Mouse (Mus musculus): ENCODE measurements at regions not wholly inside any gene's neighbourhood (a gene's known extent, or its start where the extent isn't known, plus 50 kb on each side); places are given as distances from the start of the nearest gene placed in this dataset.
A peak's percentile ranks its signal among the peaks of the same experiment; 100 is the strongest.
"Not testable (repeated sequence)": the region's sequence is repeated elsewhere in the genome, so short reads cannot be mapped to it uniquely, and the experiment has no call there.

GRCm38 (mm10) chr13:69129056-69129620 is 129.8 kb upstream of the Adcy2 start:
- Histone ChIP-seq H3K9me3 (ENCODE audit: control insufficient read depth, low read length) (no peaks in the 10 kb centered on the region), H3K4me1 (replicated peaks; ENCODE audit: control insufficient read depth, insufficient read depth, low read length) (no peaks in the 10 kb centered on the region), H3K27me3 (ENCODE audit: control insufficient read depth, insufficient read depth, low read depth, low read length) (no peaks in the 10 kb centered on the region), H3K4me2 (ENCODE audit: low read depth, low read length) (no peak overlapping the region), H3K27ac (ENCODE audit: low read length) (no peak overlapping the region), H3K4me3 (ENCODE audit: low read length) (no peak overlapping the region), H3K9ac (ENCODE audit: low read length) (no peak overlapping the region), H3K36me3 (ENCODE audit: control insufficient read depth, insufficient read depth, low read length) (no peaks in the 10 kb centered on the region)
- ATAC-seq (ENCODE audit: low read depth) = no peak
- WGBS = 79% methylated on average over 8 of the region's 8 CpGs

- no peaks in the 10 kb centered on the region for H3K27me3 ChIP-seq (ENCODE audit: control insufficient read depth, insufficient read depth, low read depth, low read length)
- H3K4me3 ChIP-seq (ENCODE audit: low read length) = no peak overlapping the region
- no peaks in the 10 kb centered on the region for H3K36me3 ChIP-seq (ENCODE audit: control insufficient read depth, insufficient read depth, low read length)
- H3K9ac ChIP-seq (ENCODE audit: low read length) = no peak overlapping the region
- no peak overlapping the region for H3K27ac ChIP-seq (ENCODE audit: low read length)
- H3K9me3 ChIP-seq (ENCODE audit: control insufficient read depth, low read length) = no peaks in the 10 kb centered on the region
- no peaks in the 10 kb centered on the region for H3K4me1 ChIP-seq (replicated peaks; ENCODE audit: control insufficient read depth, insufficient read depth, low read length)
- 46% methylated on average over 3 of the region's 3 CpGs for WGBS
- no peak overlapping the region for H3K4me2 ChIP-seq (ENCODE audit: low read depth, low read length)
- ATAC-seq (ENCODE audit: low read depth) = peak; percentile 70
Observed at GRCm38 (mm10) chr13:69127522-69127921, 128.2 kb upstream of the Adcy2 start.

GRCm38 (mm10) chr13:69118743-69119142 is 119.4 kb upstream of the Adcy2 start:
- H3K27me3 ChIP-seq (ENCODE audit: control insufficient read depth, insufficient read depth, low read depth, low read length); H3K4me1 ChIP-seq (replicated peaks; ENCODE audit: control insufficient read depth, insufficient read depth, low read length); H3K4me2 ChIP-seq (ENCODE audit: low read depth, low read length); H3K27ac ChIP-seq (ENCODE audit: low read length); ATAC-seq (ENCODE audit: low read depth); H3K9ac ChIP-seq (ENCODE audit: low read length); H3K4me3 ChIP-seq (ENCODE audit: low read length); H3K9me3 ChIP-seq (ENCODE audit: control insufficient read depth, low read length); H3K36me3 ChIP-seq (ENCODE audit: control insufficient read depth, insufficient read depth, low read length): not testable (repeated sequence)
- WGBS = 92% methylated on average over 8 of the region's 8 CpGs

GRCm38 (mm10) chr13:69109168-69109567 is 109.8 kb upstream of the Adcy2 start:
- Histone ChIP-seq H3K4me2 (ENCODE audit: low read depth, low read length) (no peak overlapping the region), H3K4me3 (ENCODE audit: low read length) (no peak overlapping the region), H3K9me3 (ENCODE audit: control insufficient read depth, low read length) (no peaks in the 10 kb centered on the region), H3K9ac (ENCODE audit: low read length) (no peak overlapping the region), H3K4me1 (replicated peaks; ENCODE audit: control insufficient read depth, insufficient read depth, low read length) (no peaks in the 10 kb centered on the region), H3K36me3 (ENCODE audit: control insufficient read depth, insufficient read depth, low read length) (no peaks in the 10 kb centered on the region), H3K27ac (ENCODE audit: low read length) (no peak overlapping the region), H3K27me3 (ENCODE audit: control insufficient read depth, insufficient read depth, low read depth, low read length) (no peaks in the 10 kb centered on the region)
- WGBS = 81% methylated on average over 2 of the region's 2 CpGs
- ATAC-seq (ENCODE audit: low read depth) = no peak

GRCm38 (mm10) chr13:69086613-69087012 is 87.3 kb upstream of the Adcy2 start:
- Histone ChIP-seq H3K9ac (ENCODE audit: low read length) (no peak overlapping the region), H3K4me2 (ENCODE audit: low read depth, low read length) (no peak overlapping the region), H3K36me3 (ENCODE audit: control insufficient read depth, insufficient read depth, low read length) (no peaks in the 10 kb centered on the region), H3K27ac (ENCODE audit: low read length) (no peak overlapping the region), H3K27me3 (ENCODE audit: control insufficient read depth, insufficient read depth, low read depth, low read length) (no peaks in the 10 kb centered on the region), H3K9me3 (ENCODE audit: control insufficient read depth, low read length) (no peaks in the 10 kb centered on the region), H3K4me1 (replicated peaks; ENCODE audit: control insufficient read depth, insufficient read depth, low read length) (no peaks in the 10 kb centered on the region), H3K4me3 (ENCODE audit: low read length) (no peak overlapping the region)
- 29% methylated on average over 1 of the region's 1 CpGs for WGBS
- ATAC-seq (ENCODE audit: low read depth) = peak; percentile 61; the same call in 1 of the 2 replicates

- H3K36me3 ChIP-seq (ENCODE audit: control insufficient read depth, insufficient read depth, low read length) = no peaks in the 10 kb centered on the region
- no peak overlapping the region for H3K9ac ChIP-seq (ENCODE audit: low read length)
- no peak overlapping the region for H3K27ac ChIP-seq (ENCODE audit: low read length)
- H3K9me3 ChIP-seq (ENCODE audit: control insufficient read depth, low read length) = no peaks in the 10 kb centered on the region
- H3K4me2 ChIP-seq (ENCODE audit: low read depth, low read length) = no peak overlapping the region
- H3K27me3 ChIP-seq (ENCODE audit: control insufficient read depth, insufficient read depth, low read depth, low read length) = no peaks in the 10 kb centered on the region
- no peak for ATAC-seq (ENCODE audit: low read depth)
- H3K4me1 ChIP-seq (replicated peaks; ENCODE audit: control insufficient read depth, insufficient read depth, low read length) = no peaks in the 10 kb centered on the region
- no peak overlapping the region for H3K4me3 ChIP-seq (ENCODE audit: low read length)
Observed at GRCm38 (mm10) chr13:69070336-69070735, 71.0 kb upstream of the Adcy2 start.

GRCm38 (mm10) chr13:69069817-69070216 is 70.5 kb upstream of the Adcy2 start:
- peak; percentile 56; the same call in 1 of the 2 replicates for ATAC-seq (ENCODE audit: low read depth)
- Histone ChIP-seq H3K9ac (ENCODE audit: low read length) (no peak overlapping the region), H3K27ac (ENCODE audit: low read length) (no peak overlapping the region), H3K36me3 (ENCODE audit: control insufficient read depth, insufficient read depth, low read length) (no peaks in the 10 kb centered on the region), H3K4me1 (replicated peaks; ENCODE audit: control insufficient read depth, insufficient read depth, low read length) (no peaks in the 10 kb centered on the region), H3K4me3 (ENCODE audit: low read length) (no peak overlapping the region), H3K4me2 (ENCODE audit: low read depth, low read length) (no peak overlapping the region), H3K27me3 (ENCODE audit: control insufficient read depth, insufficient read depth, low read depth, low read length) (no peaks in the 10 kb centered on the region), H3K9me3 (ENCODE audit: control insufficient read depth, low read length) (no peaks in the 10 kb centered on the region)
- 66% methylated on average over 3 of the region's 3 CpGs for WGBS

- no peaks in the 10 kb centered on the region for H3K9me3 ChIP-seq (ENCODE audit: control insufficient read depth, low read length)
- H3K27me3 ChIP-seq (ENCODE audit: control insufficient read depth, insufficient read depth, low read depth, low read length) = no peaks in the 10 kb centered on the region
- no peaks in the 10 kb centered on the region for H3K4me1 ChIP-seq (replicated peaks; ENCODE audit: control insufficient read depth, insufficient read depth, low read length)
- H3K27ac ChIP-seq (ENCODE audit: low read length) = no peak overlapping the region
- 66% methylated on average over 2 of the region's 2 CpGs for WGBS
- H3K36me3 ChIP-seq (ENCODE audit: control insufficient read depth, insufficient read depth, low read length) = no peaks in the 10 kb centered on the region
- no peak overlapping the region for H3K4me2 ChIP-seq (ENCODE audit: low read depth, low read length)
- ATAC-seq (ENCODE audit: low read depth) = no peak
- no peak overlapping the region for H3K4me3 ChIP-seq (ENCODE audit: low read length)
- no peak overlapping the region for H3K9ac ChIP-seq (ENCODE audit: low read length)
Observed at GRCm38 (mm10) chr13:69066636-69067035, 67.3 kb upstream of the Adcy2 start.

- Histone ChIP-seq H3K4me1 (replicated peaks; ENCODE audit: control insufficient read depth, insufficient read depth, low read length) (no peaks in the 10 kb centered on the region), H3K9ac (ENCODE audit: low read length) (no peak overlapping the region), H3K4me2 (ENCODE audit: low read depth, low read length) (no peak overlapping the region), H3K36me3 (ENCODE audit: control insufficient read depth, insufficient read depth, low read length) (no peaks in the 10 kb centered on the region), H3K27ac (ENCODE audit: low read length) (no peak overlapping the region), H3K27me3 (ENCODE audit: control insufficient read depth, insufficient read depth, low read depth, low read length) (no peaks in the 10 kb centered on the region), H3K4me3 (ENCODE audit: low read length) (no peak overlapping the region), H3K9me3 (ENCODE audit: control insufficient read depth, low read length) (no peaks in the 10 kb centered on the region)
- no peak for ATAC-seq (ENCODE audit: low read depth)
- 54% methylated on average over 8 of the region's 8 CpGs for WGBS
Observed at GRCm38 (mm10) chr13:69065285-69065684, 65.9 kb upstream of the Adcy2 start.

GRCm38 (mm10) chr13:69062692-69063233 is 63.4 kb upstream of the Adcy2 start:
- no peak for ATAC-seq (ENCODE audit: low read depth)

More at GRCm38 (mm10) chr13:69062692-69063233, 63.4 kb upstream of the Adcy2 start:
- Histone ChIP-seq H3K4me1 (replicated peaks; ENCODE audit: control insufficient read depth, insufficient read depth, low read length) (no peaks in the 10 kb centered on the region), H3K27me3 (ENCODE audit: control insufficient read depth, insufficient read depth, low read depth, low read length) (no peaks in the 10 kb centered on the region), H3K9me3 (ENCODE audit: control insufficient read depth, low read length) (no peaks in the 10 kb centered on the region), H3K9ac (ENCODE audit: low read length) (no peak overlapping the region), H3K36me3 (ENCODE audit: control insufficient read depth, insufficient read depth, low read length) (no peaks in the 10 kb centered on the region), H3K4me3 (ENCODE audit: low read length) (no peak overlapping the region), H3K27ac (ENCODE audit: low read length) (no peak overlapping the region), H3K4me2 (ENCODE audit: low read depth, low read length) (no peak overlapping the region)
- WGBS = 70% methylated on average over 3 of the region's 3 CpGs

Measured in lung, embryonic 16.5 days (tissue).